Mouse (Mus musculus) liver, embryonic 11.5 days (tissue): ENCODE measurements around the gene Khdrbs1. TPM values are rescaled to one million over a fixed set of nuclear protein-coding genes. Genes with fewer than 3 reads are reported as not detected.
"Not testable (repeated sequence)": the region's sequence is repeated elsewhere in the genome, so short reads cannot be mapped to it uniquely, and the experiment has no call there.

Experiments used
- ATAC-seq: fragments of 200-750 bp; cut with Nextera tagmentation; replicated peaks from 2 replicates; pipeline ENCODE4 v1.8.0; 2017; ENCODE audit warnings: moderate number of reproducible peaks, mild to moderate bottlenecking, moderate TSS enrichment, moderate library complexity; ENCODE audit not compliant: low FRiP score
- DNase-seq: peaks from one replicate; pipeline ENCODE4 v3.0.0-alpha.2; 2017; ENCODE audit warnings: low spot score
- H3K27ac ChIP-seq: fragments of 300-500 bp; sonication (generic); 2 replicates; pipeline ENCODE4 v1.5.1; 2014; ENCODE audit warnings: mild to moderate bottlenecking, low read depth, low read length, control low read depth
- H3K27me3 ChIP-seq: fragments of 300-500 bp; sonication (generic); replicated peaks from 2 replicates; pipeline ENCODE4 v1.6.1; 2014; ENCODE audit warnings: low read length, mixed read lengths; ENCODE audit not compliant: control insufficient read depth, insufficient read depth
- H3K36me3 ChIP-seq: fragments of 300-500 bp; sonication (generic); 2 replicates; pipeline ENCODE4 v1.6.1; 2014; ENCODE audit warnings: mild to moderate bottlenecking, low read length, moderate library complexity, mixed read lengths; ENCODE audit not compliant: control insufficient read depth, insufficient read depth
- H3K4me1 ChIP-seq: fragments of 300-500 bp; sonication (generic); replicated peaks from 2 replicates; pipeline ENCODE4 v1.6.1; 2014; ENCODE audit warnings: low read length, mixed read lengths; ENCODE audit not compliant: control insufficient read depth, insufficient read depth
- H3K4me2 ChIP-seq: fragments of 300-500 bp; sonication (generic); 2 replicates; pipeline ENCODE4 v1.6.1; 2014; ENCODE audit warnings: mild to moderate bottlenecking, control low read depth, moderate library complexity
- H3K4me3 ChIP-seq: fragments of 300-500 bp; sonication (generic); 2 replicates; pipeline ENCODE4 v1.5.1; 2014; ENCODE audit warnings: low read depth, low read length, control low read depth
- H3K9ac ChIP-seq: fragments of 300-500 bp; sonication (generic); 2 replicates; pipeline ENCODE4 v1.6.1; 2014; ENCODE audit warnings: low read depth, low read length, control low read depth
- H3K9me3 ChIP-seq: fragments of 300-500 bp; sonication (generic); 2 replicates; pipeline ENCODE4 v1.6.1; 2016; ENCODE audit warnings: low read length, inconsistent platforms, mixed read lengths; ENCODE audit not compliant: control insufficient read depth
- WGBS: fragments of 180-500 bp; shearing (Covaris S2); extraction: QIAGEN DNeasy Blood & Tissue Kit; methylation state at CpG from one replicate; pipeline ENCODE4 v1.1.7; 2014; 5-methylcytosine and 5-hydroxymethylcytosine counted together
- polyA plus RNA-seq: library from polyadenylated mRNA; unstranded; fragments of >200 nt; fragmentation: Nextera tagmentation; extraction: Ambion mirVana; gene quantifications from 2 replicates; pipeline ENCODE4 v1.2.1, GENCODE M21; 2014

Gene Khdrbs1
- polyA plus RNA-seq, 1 experiment from 2014 or later, result 78.4 TPM

DNA sequence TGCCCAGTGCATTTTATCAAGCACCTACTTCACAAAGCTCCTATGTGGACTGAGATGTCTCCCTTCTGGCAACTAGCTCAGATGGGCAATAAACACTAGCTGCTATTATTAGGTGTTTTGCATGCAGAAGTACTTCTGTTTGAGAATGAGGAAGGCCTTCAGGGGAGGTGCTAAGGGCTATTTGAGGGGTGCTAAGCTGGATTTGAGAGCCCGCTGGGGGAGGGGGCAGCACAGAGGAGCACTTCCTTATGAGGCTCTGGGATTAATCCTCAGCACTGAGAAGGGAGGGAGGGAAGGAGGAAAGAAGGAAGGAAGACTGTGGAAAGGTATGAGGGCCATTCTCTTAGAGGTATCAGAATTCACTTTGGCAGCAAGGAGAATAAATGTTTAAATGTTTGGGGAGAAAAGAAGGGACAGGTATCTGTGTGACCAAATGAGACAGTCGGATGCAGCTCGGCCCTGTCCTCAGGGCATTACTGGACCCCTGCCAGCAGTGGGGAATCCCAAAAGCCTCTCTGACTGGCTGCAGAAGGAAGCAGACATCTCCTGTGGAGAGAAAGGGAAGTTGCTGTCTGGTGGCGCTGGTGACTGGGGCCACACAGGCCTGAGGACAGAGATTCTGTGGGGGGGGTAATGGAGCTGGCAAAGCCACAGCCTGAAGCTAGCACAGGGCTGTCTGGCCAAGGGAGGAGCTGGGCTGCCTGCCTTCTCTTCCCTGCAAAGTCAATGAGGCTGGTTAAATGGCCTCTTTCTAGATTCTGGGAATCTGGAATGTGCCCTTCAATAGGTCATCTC is 40.0 kb upstream of the Khdrbs1 start:
- WGBS, result 41% methylated on average over 4 of the region's 4 CpGs
- H3K36me3 ChIP-seq, result no peaks in the 10 kb centered on the region
- no peak overlapping the region for H3K4me3 ChIP-seq
- H3K4me1 ChIP-seq, result 0 out of 2 replicates have a peak, but pooled peaks cover 2% of the 10 kb centered on the region
- no peaks in the 10 kb centered on the region for H3K27me3 ChIP-seq
- H3K9me3 ChIP-seq, result no peaks in the 10 kb centered on the region
- H3K27ac ChIP-seq, result no peak overlapping the region
- ATAC-seq (no peak), DNase-seq (no peak)
- H3K4me2 ChIP-seq, result no peak overlapping the region
- no peak overlapping the region for H3K9ac ChIP-seq

GRCm38 (mm10) chr4:129771672-129772521 is 29.8 kb upstream of the Khdrbs1 start:
- H3K27ac ChIP-seq, result no peak overlapping the region
- peak overlapping the region; percentile 52 for H3K4me2 ChIP-seq
- H3K9me3 ChIP-seq, result no peaks in the 10 kb centered on the region
- H3K36me3 ChIP-seq, result no peaks in the 10 kb centered on the region
- DNase-seq (no peak), ATAC-seq (no peak)
- peaks cover 10% of the 10 kb centered on the region for H3K27me3 ChIP-seq
- H3K9ac ChIP-seq, result no peak overlapping the region
- H3K4me3 ChIP-seq, result peak overlapping the region; percentile 10; the same call in 1 of the 2 replicates
- 13% methylated on average over 21 of the region's 21 CpGs for WGBS
- peaks cover 8% of the 10 kb centered on the region for H3K4me1 ChIP-seq

- no peak overlapping the region for H3K27ac ChIP-seq
- DNase-seq (no peak), ATAC-seq (no peak)
- H3K36me3 ChIP-seq, result no peaks in the 10 kb centered on the region
- H3K9ac ChIP-seq, result no peak overlapping the region
- peaks cover 10% of the 10 kb centered on the region for H3K27me3 ChIP-seq
- peak overlapping the region; percentile 52 for H3K4me2 ChIP-seq
- 31% methylated on average over 7 of the region's 7 CpGs for WGBS
- 0 out of 2 replicates have a peak overlapping the region, but pooled peaks have one; percentile 10 for H3K4me3 ChIP-seq
- no peaks in the 10 kb centered on the region for H3K9me3 ChIP-seq
- peaks cover 8% of the 10 kb centered on the region for H3K4me1 ChIP-seq
Measured at GRCm38 (mm10) chr4:129771314-129771671, 29.2 kb upstream of the Khdrbs1 start.

GRCm38 (mm10) chr4:129770600-129770999 is 28.5 kb upstream of the Khdrbs1 start:
- DNase-seq, result no peak
- H3K4me1 ChIP-seq, result peaks cover 8% of the 10 kb centered on the region

GRCm38 (mm10) chr4:129768742-129769141 is 26.6 kb upstream of the Khdrbs1 start:
- not testable (repeated sequence) for H3K27ac ChIP-seq, H3K4me2 ChIP-seq, ATAC-seq, H3K4me3 ChIP-seq, H3K4me1 ChIP-seq, H3K9ac ChIP-seq, H3K9me3 ChIP-seq, DNase-seq, H3K36me3 ChIP-seq
- peaks cover 10% of the 10 kb centered on the region for H3K27me3 ChIP-seq
- WGBS, result 50% methylated on average over 3 of the region's 3 CpGs

More at GRCm38 (mm10) chr4:129770600-129770999, 28.5 kb upstream of the Khdrbs1 start:
- peaks cover 10% of the 10 kb centered on the region for H3K27me3 ChIP-seq
- H3K27ac ChIP-seq, result no peak overlapping the region
- no peaks in the 10 kb centered on the region for H3K36me3 ChIP-seq
- no peak overlapping the region for H3K4me2 ChIP-seq
- no peak overlapping the region for H3K4me3 ChIP-seq
- ATAC-seq, result no peak
- H3K9me3 ChIP-seq, result no peaks in the 10 kb centered on the region
- H3K9ac ChIP-seq, result no peak overlapping the region
- 41% methylated on average over 6 of the region's 6 CpGs for WGBS

DNA sequence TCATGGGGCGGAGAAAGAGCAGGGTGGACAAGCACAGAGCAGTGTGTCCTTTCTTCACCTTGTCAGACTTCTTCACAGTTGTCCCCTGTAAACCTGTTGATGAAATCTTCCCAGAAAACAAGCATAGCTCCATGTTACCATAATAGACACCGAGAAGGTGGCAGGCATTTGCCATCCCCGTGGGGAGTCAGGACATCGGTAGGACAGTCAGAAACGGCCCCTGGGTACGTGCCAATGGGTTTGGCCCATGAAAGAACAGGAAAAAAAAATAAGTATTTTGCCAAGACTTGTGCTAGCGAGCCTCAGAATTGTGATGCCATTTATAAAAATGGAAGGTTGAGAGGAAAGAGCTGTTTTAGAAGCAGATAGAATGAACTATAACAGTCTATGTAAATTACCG is 25.7 kb upstream of the Khdrbs1 start:
- ATAC-seq, result no peak
- WGBS, result 88% methylated on average over 8 of the region's 8 CpGs

DNA sequence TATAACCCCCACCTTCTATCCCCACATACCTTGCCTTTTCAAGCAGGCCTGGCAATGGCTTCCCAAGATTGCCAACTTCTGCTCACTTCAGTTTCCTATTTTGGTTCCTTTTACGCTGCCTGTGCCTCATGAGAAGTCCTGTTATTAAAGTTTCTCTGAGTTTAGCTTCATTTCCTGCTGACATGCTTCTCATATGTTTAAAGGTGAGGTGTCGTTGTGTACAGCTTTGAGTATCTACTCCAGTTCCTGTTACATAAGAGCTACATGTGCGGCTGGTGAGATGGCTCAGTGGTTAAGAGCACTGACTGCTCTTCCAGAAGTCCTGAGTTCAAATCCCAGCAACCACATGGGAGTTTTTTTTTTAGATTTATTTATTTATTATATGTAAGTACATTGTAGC is 23.2 kb upstream of the Khdrbs1 start:
- Histone ChIP-seq H3K27ac (no peak overlapping the region), H3K27me3 (no peaks in the 10 kb centered on the region), H3K4me2 (no peak overlapping the region), H3K9me3 (no peaks in the 10 kb centered on the region), H3K4me3 (no peak overlapping the region), H3K4me1 (no peaks in the 10 kb centered on the region), H3K9ac (no peak overlapping the region), H3K36me3 (no peaks in the 10 kb centered on the region)
- DNase-seq, result no peak
- 78% methylated on average over 3 of the region's 3 CpGs for WGBS
- no peak for ATAC-seq

More for the DNA sequence above, 25.7 kb upstream of the Khdrbs1 start:
- no peak overlapping the region for H3K4me2 ChIP-seq
- no peaks in the 10 kb centered on the region for H3K36me3 ChIP-seq
- peaks cover 10% of the 10 kb centered on the region for H3K27me3 ChIP-seq
- peaks cover 8% of the 10 kb centered on the region for H3K4me1 ChIP-seq
- no peak overlapping the region for H3K9ac ChIP-seq
- H3K4me3 ChIP-seq, result no peak overlapping the region
- no peak for DNase-seq
- no peaks in the 10 kb centered on the region for H3K9me3 ChIP-seq
- no peak overlapping the region for H3K27ac ChIP-seq

GRCm38 (mm10) chr4:129762496-129762895 is 20.4 kb upstream of the Khdrbs1 start:
- not testable (repeated sequence) for H3K4me1 ChIP-seq, H3K4me2 ChIP-seq, H3K27me3 ChIP-seq, ATAC-seq, H3K36me3 ChIP-seq, DNase-seq, H3K4me3 ChIP-seq, H3K27ac ChIP-seq, H3K9ac ChIP-seq, H3K9me3 ChIP-seq
- 72% methylated on average over 1 of the region's 1 CpGs for WGBS
